Mouse (Mus musculus): Measurements from ENCODE around the gene Mesp2. TPM values are rescaled to one million over a fixed set of nuclear protein-coding genes. Genes with fewer than 3 reads are reported as not detected.

Gene Mesp2
- not detected in 2 replicates for polyA plus RNA-seq (2012; ENCODE audit: insufficient read depth, insufficient read length, missing spikeins)

DNA sequence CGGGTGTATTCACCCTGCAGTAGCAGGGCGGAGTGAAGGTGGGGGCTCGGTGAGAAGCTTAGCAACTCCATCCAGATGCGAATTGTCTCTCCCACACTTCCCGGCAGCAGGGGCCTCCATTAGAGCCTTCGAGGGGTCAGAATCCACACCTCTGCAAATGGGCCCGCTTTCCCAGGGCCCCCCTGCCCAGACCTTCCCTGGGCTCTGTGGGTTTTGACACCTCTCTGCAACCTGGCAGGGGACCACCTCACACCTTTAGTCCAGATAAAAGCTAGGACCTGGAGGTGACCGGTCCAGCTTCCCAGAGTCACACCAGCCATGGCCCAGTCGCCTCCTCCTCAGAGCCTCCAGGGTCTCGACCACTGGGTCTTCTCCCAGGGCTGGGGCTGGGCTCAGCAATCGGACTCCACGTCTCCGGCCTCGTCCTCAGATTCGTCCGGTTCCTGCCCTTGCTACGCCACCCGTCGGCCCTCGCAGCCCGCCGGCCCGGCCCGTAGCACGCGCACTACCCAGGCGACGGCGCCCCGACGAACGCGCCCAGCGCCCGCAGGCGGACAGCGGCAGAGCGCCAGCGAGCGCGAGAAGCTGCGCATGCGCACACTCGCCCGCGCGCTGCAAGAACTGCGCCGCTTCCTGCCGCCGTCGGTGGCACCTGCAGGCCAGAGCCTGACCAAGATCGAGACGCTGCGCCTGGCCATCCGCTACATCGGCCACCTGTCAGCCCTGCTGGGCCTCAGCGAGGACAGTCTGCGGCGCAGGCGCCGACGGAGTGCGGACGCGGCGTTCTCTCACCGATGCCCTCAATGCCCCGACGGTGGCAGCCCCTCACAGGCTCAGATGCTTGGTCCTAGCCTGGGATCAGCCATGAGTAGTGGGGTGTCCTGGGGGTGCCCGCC, at the start of gene Mesp2:
Mesp2 (plus strand) TSS at position 117 of the 896 bp plus-strand sequence.
- TF ChIP-seq CTCF (IDR thresholded peaks at IDR 0.05; ENCODE audit: low read depth, low read length), result no peak
- TF ChIP-seq POLR2A (IDR thresholded peaks at IDR 0.05; ENCODE audit: borderline replicate concordance, low read depth, low read length), result no peak
- Histone ChIP-seq H3K27ac (ENCODE audit: insufficient read depth, low read depth, low read length) (no peak within 1 kb of the TSS), H3K4me3 (ENCODE audit: insufficient read depth, low read length) (peak within 1 kb of the TSS; percentile 42), H3K4me1 (ENCODE audit: control insufficient read depth, insufficient read depth, low read length) (peaks cover 2% of the 10 kb centered on the region)

DNA sequence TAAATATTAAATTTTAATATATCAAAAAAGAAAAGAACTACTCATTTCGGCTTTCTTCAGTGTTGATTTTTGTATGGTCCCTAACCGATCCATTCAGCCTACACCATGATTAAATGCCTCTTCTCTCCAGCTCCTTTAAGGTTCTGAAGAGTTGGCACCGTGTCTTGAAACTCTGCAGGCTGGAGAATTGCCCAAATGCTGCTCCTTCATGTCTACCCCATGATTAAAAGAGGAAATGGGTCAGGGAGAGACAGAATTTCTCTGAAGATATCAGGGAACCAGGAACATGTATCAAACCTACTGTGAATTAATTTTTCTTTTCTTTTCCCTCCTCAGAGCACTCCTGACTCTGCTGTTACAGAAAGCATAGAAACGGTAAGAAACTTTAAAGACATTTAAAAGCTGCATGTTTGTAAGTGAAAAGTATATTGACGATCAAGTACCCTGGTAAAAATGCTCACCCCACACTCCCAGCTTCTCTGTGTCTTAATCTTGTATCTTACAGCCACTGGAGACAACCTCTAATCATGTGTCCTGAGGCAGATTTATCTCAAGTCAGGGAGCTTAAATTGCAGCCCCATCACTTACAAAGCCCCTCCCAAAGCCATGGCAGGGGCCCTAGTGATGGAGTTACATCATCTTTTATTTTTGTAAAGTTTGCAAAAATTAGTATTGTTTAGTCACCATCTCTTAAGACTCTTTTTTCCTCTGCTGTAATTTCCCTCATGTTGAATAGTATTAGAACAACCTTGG, 49.2 kb upstream of the Mesp2 start:
- no peak for TF ChIP-seq CTCF (IDR thresholded peaks at IDR 0.05; ENCODE audit: low read depth, low read length)
- no peak for TF ChIP-seq POLR2A (IDR thresholded peaks at IDR 0.05; ENCODE audit: borderline replicate concordance, low read depth, low read length)
- H3K27ac ChIP-seq (ENCODE audit: insufficient read depth, low read depth, low read length), result peak overlapping the region; percentile 26
- H3K4me3 ChIP-seq (ENCODE audit: insufficient read depth, low read length), result no peak overlapping the region
- H3K4me1 ChIP-seq (ENCODE audit: control insufficient read depth, insufficient read depth, low read length), result peaks cover 13% of the 10 kb centered on the region

DNA sequence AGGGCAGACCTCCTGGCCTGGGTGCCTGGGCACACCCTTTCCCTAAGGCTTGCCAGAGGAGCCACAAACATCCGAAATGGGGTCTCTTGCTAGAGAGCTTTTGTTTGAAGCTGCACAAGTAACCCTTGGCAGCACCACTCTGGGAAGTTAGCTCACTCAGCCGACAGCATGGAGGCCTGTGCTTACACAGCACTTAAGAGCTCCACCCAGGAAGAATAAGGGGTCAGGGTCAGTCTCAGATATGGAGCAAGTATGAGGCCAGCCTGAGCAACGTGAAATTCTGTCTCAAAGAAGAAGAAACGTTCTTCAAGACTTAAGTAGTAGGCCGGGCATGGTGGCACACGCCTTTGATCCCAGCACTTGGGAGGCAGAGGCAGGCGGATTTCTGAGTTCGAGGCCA, 48.4 kb upstream of the Mesp2 start:
- no peak for TF ChIP-seq CTCF (IDR thresholded peaks at IDR 0.05; ENCODE audit: low read depth, low read length)
- TF ChIP-seq POLR2A (IDR thresholded peaks at IDR 0.05; ENCODE audit: borderline replicate concordance, low read depth, low read length), result no peak
- peaks cover 13% of the 10 kb centered on the region for H3K4me1 ChIP-seq (ENCODE audit: control insufficient read depth, insufficient read depth, low read length)
- no peak overlapping the region for H3K4me3 ChIP-seq (ENCODE audit: insufficient read depth, low read length)
- H3K27ac ChIP-seq (ENCODE audit: insufficient read depth, low read depth, low read length), result no peak overlapping the region

DNA sequence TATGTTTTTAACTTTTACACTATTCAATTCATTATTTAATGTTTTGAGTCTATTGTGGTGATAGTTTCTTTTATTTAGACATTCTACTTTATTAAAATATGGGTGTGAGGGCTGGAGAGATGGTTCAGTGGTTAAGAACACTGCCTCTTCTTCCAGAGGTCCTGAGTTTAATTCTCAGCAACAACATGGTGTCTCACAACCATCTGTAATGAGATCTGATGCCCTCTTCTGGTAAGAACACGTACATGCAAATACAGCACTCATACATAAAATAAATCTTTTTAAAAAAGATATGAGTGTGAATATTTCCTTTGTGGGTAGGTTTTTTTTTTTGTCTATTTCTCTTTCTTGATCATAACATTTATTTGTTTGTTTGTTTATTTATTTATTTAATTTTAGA, 44.5 kb upstream of the Mesp2 start:
- Histone ChIP-seq H3K4me3 (ENCODE audit: insufficient read depth, low read length) (no peak overlapping the region), H3K4me1 (ENCODE audit: control insufficient read depth, insufficient read depth, low read length) (peaks cover 8% of the 10 kb centered on the region), H3K27ac (ENCODE audit: insufficient read depth, low read depth, low read length) (no peak overlapping the region)
- TF ChIP-seq CTCF (IDR thresholded peaks at IDR 0.05; ENCODE audit: low read depth, low read length) (no peak), POLR2A (IDR thresholded peaks at IDR 0.05; ENCODE audit: borderline replicate concordance, low read depth, low read length) (no peak)

DNA sequence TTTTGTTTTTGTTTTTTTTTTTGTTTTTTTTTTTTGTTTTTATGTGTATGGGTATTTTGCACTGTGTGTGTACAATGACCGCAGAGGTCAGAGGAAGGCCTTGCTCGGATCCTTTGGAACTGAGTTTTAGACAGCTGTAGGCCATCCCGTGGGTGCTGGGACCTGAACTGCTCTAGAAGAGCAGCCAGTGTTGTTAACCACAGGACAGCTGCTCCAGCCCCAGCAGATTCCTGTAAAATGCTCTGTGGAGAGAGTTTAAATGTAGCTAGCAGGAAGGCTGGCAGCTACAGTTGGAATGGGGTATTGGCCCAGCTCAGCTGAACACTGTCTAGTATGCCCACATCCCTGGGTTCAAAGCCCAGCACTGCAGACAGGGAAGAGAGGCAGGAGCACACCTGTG, 40.9 kb upstream of the Mesp2 start:
- no peaks in the 10 kb centered on the region for H3K4me1 ChIP-seq (ENCODE audit: control insufficient read depth, insufficient read depth, low read length)
- H3K27ac ChIP-seq (ENCODE audit: insufficient read depth, low read depth, low read length), result no peak overlapping the region
- TF ChIP-seq CTCF (IDR thresholded peaks at IDR 0.05; ENCODE audit: low read depth, low read length) (no peak), POLR2A (IDR thresholded peaks at IDR 0.05; ENCODE audit: borderline replicate concordance, low read depth, low read length) (no peak)

DNA sequence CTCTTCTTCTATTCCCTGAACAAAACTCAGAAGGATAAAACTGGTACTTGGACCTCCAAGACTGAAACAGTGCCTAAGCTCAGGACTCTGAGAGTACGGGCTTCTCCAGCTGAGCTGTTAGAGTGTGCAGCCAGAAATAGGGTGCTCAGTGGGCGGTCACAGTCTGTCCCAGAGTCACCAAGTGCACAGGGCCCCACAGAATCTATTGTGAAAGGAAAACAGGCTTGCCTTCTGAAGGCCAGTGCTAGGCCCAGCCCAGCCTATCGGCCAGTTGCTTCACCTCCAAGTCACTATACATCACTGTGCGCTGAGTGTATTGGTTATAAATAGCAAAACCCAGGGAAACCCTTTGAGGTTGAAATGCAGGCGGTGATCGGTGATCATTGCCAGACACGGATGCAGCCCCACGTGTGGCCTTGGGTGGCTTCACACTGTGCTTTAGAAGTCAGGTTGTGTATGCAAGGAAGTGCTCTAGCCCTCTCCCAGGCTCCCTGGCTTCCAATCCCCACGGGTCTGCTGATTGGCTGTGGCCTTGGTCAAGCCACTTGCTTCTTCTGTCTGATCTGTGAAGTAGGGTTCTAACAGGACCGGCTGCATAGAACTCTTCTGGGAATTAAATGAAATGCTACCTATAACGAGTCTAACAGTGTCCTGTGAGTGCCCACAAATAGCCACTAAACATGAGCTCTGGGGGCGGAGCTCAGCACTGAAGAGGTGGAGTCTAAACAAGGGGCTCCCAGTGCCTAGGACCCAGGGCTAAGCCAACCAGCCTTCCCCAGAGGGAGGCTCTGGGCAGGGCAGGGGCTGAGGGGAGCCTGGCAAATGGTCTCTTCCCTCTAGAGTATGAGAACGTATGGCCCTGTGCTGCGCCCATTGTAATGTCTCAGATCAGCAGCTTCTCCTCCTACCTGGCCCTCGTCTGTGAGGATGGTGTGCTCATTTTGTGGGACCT, 38.7 kb upstream of the Mesp2 start:
- Histone ChIP-seq H3K4me1 (ENCODE audit: control insufficient read depth, insufficient read depth, low read length) (no peaks in the 10 kb centered on the region), H3K27ac (ENCODE audit: insufficient read depth, low read depth, low read length) (no peak overlapping the region), H3K4me3 (ENCODE audit: insufficient read depth, low read length) (no peak overlapping the region)
- TF ChIP-seq POLR2A (IDR thresholded peaks at IDR 0.05; ENCODE audit: borderline replicate concordance, low read depth, low read length) (no peak), CTCF (IDR thresholded peaks at IDR 0.05; ENCODE audit: low read depth, low read length) (no peak)

More for the DNA sequence above, 40.9 kb upstream of the Mesp2 start:
- no peak overlapping the region for H3K4me3 ChIP-seq (ENCODE audit: insufficient read depth, low read length)

DNA sequence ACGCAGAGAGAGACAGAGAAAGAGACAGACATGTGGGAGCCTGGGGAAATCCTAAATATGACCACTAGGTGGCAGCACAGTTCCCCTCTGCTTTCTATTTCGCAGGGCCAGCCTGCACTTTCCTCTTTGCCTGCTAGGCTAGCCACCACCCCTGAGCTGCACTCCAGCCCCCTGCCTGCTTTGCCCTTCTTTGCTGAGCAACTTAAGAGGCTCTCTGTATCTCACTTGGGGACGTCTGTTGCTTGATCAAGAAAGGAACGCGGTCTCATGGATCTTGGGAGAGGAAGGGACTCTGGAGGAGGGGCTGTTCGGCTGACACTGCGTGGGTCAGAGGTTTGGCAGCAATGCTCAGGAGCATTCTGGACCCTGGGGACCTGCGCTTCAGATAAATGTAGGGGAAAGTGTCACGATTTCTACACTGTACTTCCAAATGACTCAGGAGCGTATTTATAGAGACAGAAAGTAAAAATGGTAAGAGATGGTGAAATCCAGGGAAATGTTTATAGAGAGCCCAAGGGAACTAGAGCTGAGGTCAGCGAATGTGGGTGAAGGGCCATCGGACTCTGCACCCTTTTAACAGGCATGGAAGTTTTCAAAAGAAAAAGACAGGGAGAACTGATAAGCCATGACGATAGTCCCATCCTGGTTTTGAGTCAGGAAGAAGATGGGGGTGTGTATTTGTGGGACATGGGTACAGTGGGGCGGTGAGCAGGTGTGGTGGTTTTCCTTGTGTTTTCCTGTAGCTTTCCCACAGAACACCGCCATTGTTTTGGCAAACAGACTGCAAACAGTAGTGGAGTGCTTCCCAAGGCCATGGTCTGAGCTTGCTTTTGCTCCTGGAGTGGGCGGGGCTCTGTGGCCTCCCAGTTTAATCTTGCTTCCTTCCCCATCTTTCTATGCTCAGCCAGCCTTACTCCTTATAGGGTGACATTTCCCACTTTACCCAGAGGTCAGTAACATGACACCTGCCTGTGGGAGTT, 29.6 kb upstream of the Mesp2 start:
- Histone ChIP-seq H3K4me1 (ENCODE audit: control insufficient read depth, insufficient read depth, low read length) (peaks cover 21% of the 10 kb centered on the region), H3K4me3 (ENCODE audit: insufficient read depth, low read length) (peak overlapping the region; percentile 55), H3K27ac (ENCODE audit: insufficient read depth, low read depth, low read length) (peak overlapping the region; percentile 73)
- TF ChIP-seq POLR2A (IDR thresholded peaks at IDR 0.05; ENCODE audit: borderline replicate concordance, low read depth, low read length), result no peak
- peak; percentile 65 for TF ChIP-seq CTCF (IDR thresholded peaks at IDR 0.05; ENCODE audit: low read depth, low read length)

DNA sequence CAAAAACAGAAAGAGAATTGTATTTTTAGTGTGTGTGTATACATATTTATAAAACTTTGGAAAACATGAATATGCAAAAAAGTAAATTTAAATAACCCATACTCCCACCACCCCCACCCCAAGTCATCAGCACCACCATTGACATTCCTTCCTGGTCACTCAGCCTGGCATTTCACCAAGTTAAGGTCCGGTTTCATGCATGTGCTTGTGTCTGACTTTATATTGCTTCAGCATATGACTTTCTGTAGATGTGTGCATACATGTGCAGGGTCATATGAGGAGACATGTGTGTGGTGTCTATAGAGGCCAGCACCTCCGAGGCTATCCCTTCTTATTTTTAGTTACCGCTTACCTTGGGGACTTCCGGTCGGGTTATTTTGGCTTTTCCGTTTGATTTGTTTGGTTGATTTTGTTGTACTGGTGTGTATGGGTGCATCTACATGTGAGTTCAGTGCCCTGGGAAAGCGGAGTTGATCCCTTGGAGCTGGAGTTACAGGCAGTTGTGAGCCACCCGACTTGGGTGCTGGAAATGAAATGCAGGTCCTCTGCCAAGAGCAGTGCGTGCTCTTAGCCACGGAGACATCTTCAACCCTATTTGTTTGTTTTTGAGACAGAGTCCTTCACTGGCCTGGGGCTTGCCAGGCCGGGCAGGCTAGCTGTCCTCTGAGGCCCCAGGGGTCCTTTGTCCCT, 28.6 kb upstream of the Mesp2 start:
- H3K27ac ChIP-seq (ENCODE audit: insufficient read depth, low read depth, low read length), result no peak overlapping the region; the same call in 1 of the 2 replicates
- H3K4me3 ChIP-seq (ENCODE audit: insufficient read depth, low read length), result no peak overlapping the region
- no peak for TF ChIP-seq CTCF (IDR thresholded peaks at IDR 0.05; ENCODE audit: low read depth, low read length)
- TF ChIP-seq POLR2A (IDR thresholded peaks at IDR 0.05; ENCODE audit: borderline replicate concordance, low read depth, low read length), result no peak
- peaks cover 21% of the 10 kb centered on the region for H3K4me1 ChIP-seq (ENCODE audit: control insufficient read depth, insufficient read depth, low read length)

All from bone marrow macrophage, adult 2 months (primary cell).